Mouse (Mus musculus) A20 (cell line): ENCODE measurements around the gene Serp2.
A peak's percentile ranks its signal among the peaks of the same experiment; 100 is the strongest.

Source experiments
- DNase-seq: peaks from one replicate; pipeline ENCODE4 v3.0.0-alpha.2; 2011; ENCODE audit warnings: low read depth, low spot score

The Serp2 gene

DNA sequence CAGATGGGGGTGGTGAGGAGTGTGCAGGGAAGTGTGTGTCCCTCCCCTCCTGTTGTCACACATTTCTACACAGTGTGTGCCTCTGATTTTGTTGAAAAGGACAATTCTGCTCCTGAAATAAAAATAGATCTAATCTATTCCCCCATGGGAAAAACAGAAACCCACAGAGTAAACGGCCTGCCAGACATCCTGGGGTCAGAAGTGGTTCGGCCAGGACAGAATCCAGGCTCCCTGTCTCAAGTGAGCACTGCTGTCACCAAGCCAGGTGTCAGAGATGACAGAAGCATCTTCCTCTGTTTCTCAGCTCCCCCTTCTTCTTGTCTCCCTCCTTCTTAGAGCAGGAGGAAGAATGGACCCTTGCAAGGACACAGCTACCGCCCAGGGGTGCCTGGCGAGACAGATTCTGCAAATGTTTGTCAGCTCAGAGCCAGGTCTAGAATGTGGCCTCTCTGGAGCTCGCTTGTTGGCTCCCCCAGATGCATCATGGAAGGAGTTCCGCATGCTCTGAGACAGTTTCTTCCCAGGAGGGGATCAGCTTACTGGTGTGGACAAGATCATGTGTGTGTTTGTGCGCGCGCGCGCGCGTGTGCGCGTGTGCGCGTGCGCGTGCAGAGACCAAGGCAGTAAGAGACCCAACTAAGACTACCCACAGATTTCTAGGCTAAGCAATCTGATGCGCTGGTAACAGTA, 29.5 kb downstream of the Serp2 start:
- DNase-seq, result no peak

DNA sequence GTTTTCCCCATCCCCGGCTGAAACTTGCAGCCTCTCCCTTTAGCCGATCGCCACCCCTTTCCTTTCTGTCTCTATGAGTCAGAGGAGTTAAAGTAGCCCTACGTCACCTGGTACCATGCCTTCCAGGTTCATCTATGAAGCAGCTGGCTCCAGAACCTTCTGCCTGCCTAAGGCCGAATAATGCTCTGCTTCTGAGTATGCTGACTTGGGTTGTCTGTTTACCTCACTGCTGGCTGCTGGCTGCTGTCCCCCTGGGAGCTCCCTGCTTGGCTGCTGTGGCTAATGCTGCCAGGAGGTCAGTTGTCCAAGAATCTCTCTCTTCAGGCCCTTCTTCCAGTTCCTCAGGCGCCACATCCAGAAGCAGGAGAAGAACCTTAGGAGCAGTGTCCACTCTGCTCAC, 30.2 kb downstream of the Serp2 start:
- no peak for DNase-seq

DNA sequence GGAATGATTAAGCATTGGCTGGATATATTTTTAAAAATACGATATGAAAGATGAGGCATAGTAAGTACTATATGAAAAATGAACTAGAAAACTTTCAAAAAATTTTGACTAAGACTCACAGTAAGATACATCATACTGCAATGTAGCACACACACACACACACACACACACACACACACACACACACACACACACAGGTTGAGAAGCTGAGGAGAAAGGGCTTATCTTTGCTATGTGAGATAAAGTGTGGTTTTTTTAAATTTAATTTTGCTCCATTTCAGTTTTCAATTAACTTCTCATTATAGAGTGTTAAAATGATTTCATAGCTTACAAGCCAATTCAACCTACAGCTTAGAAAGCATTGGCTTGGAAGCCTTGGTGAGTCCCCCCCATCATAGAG, 33.3 kb downstream of the Serp2 start:
- DNase-seq, result no peak

DNA sequence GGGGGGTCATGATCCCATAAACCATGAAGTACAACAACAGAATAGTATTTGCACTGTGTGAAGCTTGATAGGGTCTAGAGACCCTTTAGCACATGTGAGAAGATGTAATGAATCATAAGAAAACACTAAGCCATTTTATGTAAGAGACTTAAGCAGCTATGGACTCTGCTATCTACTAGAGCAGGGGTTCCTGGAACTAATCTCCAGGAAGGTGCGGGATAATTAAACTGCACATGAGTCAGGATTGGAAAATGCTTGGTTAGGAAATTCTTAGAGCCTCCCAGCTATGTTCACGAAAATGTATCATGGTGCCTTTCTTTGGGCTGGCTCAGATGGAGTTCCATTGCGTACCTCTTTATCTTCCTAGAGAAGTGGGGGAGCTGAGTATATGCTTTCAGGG, 35.4 kb downstream of the Serp2 start:
- no peak for DNase-seq

GRCm38 (mm10) chr14:76520606-76521005, 36.1 kb downstream of the Serp2 start:
- DNase-seq, result no peak

GRCm38 (mm10) chr14:76518217-76518616, 38.5 kb downstream of the Serp2 start:
- DNase-seq, result no peak

GRCm38 (mm10) chr14:76515620-76516019, 41.1 kb downstream of the Serp2 start:
- DNase-seq, result no peak

GRCm38 (mm10) chr14:76514050-76514585, 42.6 kb downstream of the Serp2 start:
- no peak for DNase-seq

- no peak for DNase-seq
Measured at GRCm38 (mm10) chr14:76513395-76514049, 43.2 kb downstream of the Serp2 start.

DNA sequence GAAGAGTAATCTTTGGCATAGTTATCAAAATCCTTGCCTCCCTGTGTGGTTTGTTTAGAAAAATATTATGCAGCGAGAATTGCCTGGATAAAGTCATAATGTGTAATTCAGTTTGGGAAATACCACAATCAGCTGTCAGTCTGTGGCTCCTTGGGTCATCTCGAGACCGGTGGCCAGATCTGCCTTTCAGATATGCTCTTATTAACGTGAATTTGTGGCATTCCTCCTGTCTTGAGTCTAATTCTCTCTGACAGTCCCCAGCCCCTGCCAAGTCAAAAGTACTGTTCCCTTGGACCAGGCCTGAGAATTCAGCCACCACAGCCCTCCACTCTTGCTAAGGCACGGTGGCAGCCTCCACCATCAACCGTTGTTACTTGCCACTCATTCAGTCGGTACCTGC, 44.7 kb downstream of the Serp2 start:
- DNase-seq, result no peak

- DNase-seq, result no peak
Measured at GRCm38 (mm10) chr14:76508701-76509100, 48.0 kb downstream of the Serp2 start.

GRCm38 (mm10) chr14:76507804-76508500, 48.7 kb downstream of the Serp2 start:
- peak; percentile 19 for DNase-seq

DNA sequence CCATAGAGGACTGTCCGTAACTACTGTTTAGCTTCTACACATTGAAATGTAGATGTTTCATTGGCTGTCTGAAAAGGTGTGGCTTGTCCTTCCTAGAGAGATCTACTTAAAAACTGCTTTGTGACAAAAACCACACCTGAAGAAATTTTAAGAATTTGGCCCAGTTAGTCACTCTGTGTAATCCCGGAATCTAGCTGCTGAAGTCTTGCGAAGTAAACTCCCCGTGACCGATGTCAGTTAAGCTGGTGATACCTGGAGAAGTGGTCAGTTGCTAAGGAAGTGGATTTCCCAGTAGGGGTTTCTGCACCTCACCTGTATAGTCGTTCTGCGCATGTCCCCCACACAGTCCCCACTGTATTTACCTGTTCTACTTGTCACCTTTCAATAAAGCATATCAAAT, 49.3 kb downstream of the Serp2 start:
- no peak for DNase-seq

DNA sequence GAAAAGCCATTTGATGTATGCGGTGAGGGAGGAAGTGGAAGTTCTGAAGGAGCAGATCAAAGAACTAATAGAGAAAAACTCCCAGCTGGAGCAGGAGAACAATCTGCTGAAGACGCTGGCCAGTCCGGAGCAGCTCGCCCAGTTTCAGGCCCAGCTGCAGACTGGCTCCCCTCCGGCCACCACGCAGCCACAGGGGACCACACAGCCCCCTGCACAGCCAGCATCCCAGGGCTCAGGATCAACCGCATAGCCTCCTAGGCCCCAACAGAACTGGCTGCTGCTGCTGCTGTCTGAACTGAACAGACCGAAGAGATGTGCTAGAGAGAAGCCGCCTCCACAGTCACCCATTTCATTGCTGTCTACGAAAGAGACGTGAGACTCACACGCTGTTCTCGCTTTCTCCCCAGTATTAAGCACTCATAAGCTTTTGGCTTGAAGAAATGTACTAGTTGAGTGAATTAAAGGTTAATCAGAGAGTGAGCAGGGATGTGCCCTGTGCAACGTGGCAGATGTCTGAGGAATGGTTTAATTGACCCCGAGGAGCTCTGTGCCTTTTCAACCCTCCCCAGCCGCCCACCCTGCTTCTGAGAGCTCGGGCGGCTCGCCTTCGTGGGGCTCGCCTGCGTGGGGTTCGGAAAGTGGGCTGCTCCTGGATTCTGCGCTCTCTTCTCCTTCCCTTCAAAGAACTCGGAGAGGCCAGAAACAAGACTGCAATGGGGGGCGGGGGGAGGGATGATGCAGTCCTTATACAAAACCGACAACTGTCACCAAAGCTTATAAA, 50.1 kb downstream of the Serp2 start:
- DNase-seq, result no peak

DNA sequence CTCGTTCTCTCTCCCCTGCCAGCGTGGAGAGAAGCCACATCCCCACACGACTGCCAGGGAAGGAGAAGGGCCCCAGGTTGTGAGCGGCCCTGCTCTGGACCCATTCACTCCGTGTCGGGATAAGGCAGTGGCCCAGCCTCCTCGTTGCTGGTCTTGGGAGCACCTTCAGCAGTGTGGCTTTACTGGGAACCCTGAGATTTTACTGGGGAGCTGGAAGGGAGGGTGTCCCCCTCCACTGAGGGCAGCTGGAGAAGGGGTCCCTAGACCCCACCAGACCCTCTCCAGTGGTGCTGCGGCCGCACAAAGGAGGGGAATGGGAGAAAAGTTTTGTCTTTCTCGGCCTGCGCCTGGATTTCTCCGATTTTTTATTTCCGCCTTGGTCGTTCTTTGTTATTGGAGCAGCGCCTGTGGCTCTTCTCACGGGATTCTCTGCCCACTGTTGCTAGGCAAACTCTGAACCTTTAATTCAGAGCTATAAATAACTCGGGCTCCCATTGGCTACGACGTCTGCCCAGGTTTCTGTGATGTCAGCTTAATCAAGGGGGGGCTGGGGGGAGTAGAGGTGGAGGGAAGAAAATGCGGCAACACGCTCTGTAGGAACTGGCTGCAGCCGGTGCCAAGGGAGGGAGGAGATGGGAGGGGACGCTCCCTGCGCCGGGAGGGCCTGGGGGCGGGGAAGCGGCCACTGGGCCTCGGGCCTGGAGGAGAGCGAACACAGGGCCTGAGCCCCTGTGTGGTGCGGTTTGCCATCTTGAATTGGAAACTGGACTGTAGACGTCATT, 51.1 kb downstream of the Serp2 start:
- no peak for DNase-seq

DNA sequence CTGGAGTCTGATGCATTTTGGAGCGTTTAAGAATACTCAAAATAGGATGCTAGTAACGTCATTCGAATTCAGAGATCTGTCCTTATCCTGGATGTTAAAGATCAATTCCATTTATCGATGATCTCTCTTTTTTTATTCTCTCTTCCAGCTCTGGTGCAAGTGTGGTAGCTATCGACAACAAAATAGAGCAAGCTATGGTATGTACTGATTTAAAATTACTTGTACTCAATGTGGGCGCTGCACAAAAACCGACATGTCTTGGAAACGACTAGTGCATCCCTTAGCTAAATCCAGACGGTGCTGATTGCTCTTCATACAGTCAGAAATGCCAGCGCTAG, 51.6 kb downstream of the Serp2 start:
- no peak for DNase-seq

GRCm38 (mm10) chr14:76504121-76504737, 52.5 kb downstream of the Serp2 start:
- DNase-seq, result peak; percentile 54

DNA sequence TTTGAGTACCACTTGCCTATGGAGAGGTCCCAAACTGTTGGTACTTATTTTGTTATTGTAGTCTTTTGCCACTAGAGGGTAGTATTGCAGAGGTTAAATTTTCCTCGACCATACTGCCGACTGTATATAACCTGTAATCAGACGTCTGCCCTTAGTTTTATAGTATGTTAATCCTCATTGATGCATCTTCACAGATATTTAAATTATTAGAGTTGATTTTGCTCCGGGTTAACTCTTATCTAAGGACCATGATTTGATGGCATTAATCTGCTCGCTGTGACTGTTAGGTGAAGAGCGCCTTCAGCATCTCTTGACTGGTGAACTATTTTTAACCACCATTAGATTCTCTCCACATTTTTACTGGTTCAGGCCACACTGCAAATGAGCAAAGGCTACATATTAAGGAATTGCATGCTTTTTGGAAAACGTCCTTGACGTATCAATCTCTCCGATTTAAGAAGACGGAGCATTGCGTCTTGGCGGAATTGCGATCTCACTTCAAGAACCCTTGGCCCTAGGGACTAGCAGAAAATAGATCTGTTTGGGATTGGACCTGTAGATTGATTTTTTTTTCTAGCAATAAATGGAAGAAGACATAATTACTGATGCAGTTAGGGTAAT, 53.3 kb downstream of the Serp2 start:
- peak; percentile 44 for DNase-seq

DNA sequence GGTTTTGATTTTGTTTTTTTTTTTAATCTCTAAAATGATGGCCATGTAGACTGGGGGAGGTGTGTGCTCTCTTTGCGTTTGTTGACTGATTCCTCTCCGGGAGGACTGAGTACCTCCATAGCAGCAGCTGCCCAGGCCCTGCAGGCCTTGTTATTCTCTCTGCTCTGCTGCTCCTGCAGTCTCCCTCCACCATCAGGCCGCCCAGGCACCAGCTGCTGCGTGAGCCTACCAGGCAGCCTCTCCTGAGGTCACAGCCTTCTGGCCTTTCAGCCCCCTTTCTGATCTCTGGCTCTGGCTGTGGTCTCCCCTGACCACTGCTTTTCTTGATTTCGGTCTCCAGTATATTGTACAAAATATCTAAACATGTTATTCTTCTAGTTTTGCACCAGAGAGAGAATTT, 56.7 kb downstream of the Serp2 start:
- DNase-seq, result no peak

- no peak for DNase-seq
Measured at GRCm38 (mm10) chr14:76499492-76499891, 57.2 kb downstream of the Serp2 start.
